Mouse (Mus musculus) MEL (cell line): ENCODE measurements around the gene Txnrd2. TPM values are rescaled to one million over a fixed set of nuclear protein-coding genes. Genes with fewer than 3 reads are reported as not detected.

Experiments
- DNase-seq: peaks from one replicate; pipeline ENCODE4 v3.0.0; 2011; ENCODE audit warnings: low read depth, low spot score
- H3K27ac ChIP-seq: 2 replicates; pipeline ENCODE4 v1.5.1; 2012; ENCODE audit warnings: low read depth, mild to moderate bottlenecking, control low read depth, low read length, moderate library complexity; ENCODE audit not compliant: control insufficient read depth
- H3K27me3 ChIP-seq, 2 experiments: fragments of 150-350 bp in 1 of 2; sonication (generic) in 1 of 2; 2 replicates each; pipeline ENCODE4 v1.6.1; 2012; ENCODE audit warnings: low read length in 2 of 2, mild to moderate bottlenecking in 2 of 2, improper control_type of control experiment in 1 of 2, moderate library complexity in 1 of 2; ENCODE audit not compliant: insufficient read depth in 2 of 2, control insufficient read depth in 1 of 2
- H3K36me3 ChIP-seq, 2 experiments: 2 replicates each; pipeline ENCODE4 v1.6.1; 2012 to 2014; ENCODE audit warnings: low read length in 2 of 2, improper control_type of control experiment in 1 of 2, inconsistent platforms in 1 of 2, mild to moderate bottlenecking in 1 of 2; ENCODE audit not compliant: insufficient read depth in 2 of 2, control insufficient read depth in 1 of 2
- H3K4me1 ChIP-seq, 2 experiments: fragments of 150-350 bp in 1 of 2; sonication (generic) in 1 of 2; 2 replicates each; pipeline ENCODE4 v1.6.1; 2012; ENCODE audit warnings: low read length in 2 of 2, improper control_type of control experiment in 1 of 2, mild to moderate bottlenecking in 1 of 2; ENCODE audit not compliant: insufficient read depth in 2 of 2, control insufficient read depth in 1 of 2
- H3K4me3 ChIP-seq, 2 experiments: fragments of 150-350 bp in 1 of 2; sonication (generic) in 1 of 2; 2 replicates each; pipeline ENCODE4 v1.5.1; 2012; ENCODE audit warnings: low read depth in 2 of 2, low read length in 2 of 2, mild to moderate bottlenecking in 2 of 2, moderate library complexity in 2 of 2, control low read depth in 1 of 2, improper control_type of control experiment in 1 of 2; ENCODE audit not compliant: control insufficient read depth in 1 of 2, insufficient read depth in 1 of 2
- H3K79me2 ChIP-seq: 2 replicates; pipeline ENCODE4 v1.6.1; 2012; ENCODE audit warnings: mild to moderate bottlenecking, low read length, moderate library complexity; ENCODE audit not compliant: control insufficient read depth, poor library complexity, insufficient read depth
- H3K9ac ChIP-seq: 2 replicates; pipeline ENCODE4 v1.6.1; 2012; ENCODE audit warnings: low read depth, mild to moderate bottlenecking, control low read depth, low read length, moderate library complexity; ENCODE audit not compliant: control insufficient read depth, poor library complexity, severe bottlenecking
- H3K9me3 ChIP-seq: fragments of 150-350 bp; sonication (generic); replicated peaks from 2 replicates; pipeline ENCODE4 v1.6.1; 2012; ENCODE audit warnings: mild to moderate bottlenecking, low read length, improper control_type of control experiment, moderate library complexity; ENCODE audit not compliant: insufficient read depth
- BHLHE40 ChIP-seq: IDR thresholded peaks from 2 replicates; pipeline ENCODE4 v1.6.1; 2012; ENCODE audit warnings: low read depth, mild to moderate bottlenecking, inconsistent platforms, low read length, improper control_type of control experiment, borderline replicate concordance
- CHD1 ChIP-seq: IDR thresholded peaks from 2 replicates; pipeline ENCODE4 v1.6.1; 2012; ENCODE audit warnings: low read depth, mild to moderate bottlenecking, inconsistent platforms, low read length, improper control_type of control experiment
- ELF1 ChIP-seq: IDR thresholded peaks from 2 replicates; pipeline ENCODE4 v1.6.1; 2014; ENCODE audit warnings: low read depth, mild to moderate bottlenecking, inconsistent platforms, low read length, improper control_type of control experiment, moderate library complexity
- EP300 ChIP-seq, 2 experiments: IDR thresholded peaks; 2 replicates each; pipeline ENCODE4 v1.6.1; 2011; ENCODE audit warnings: improper control_type of control experiment in 2 of 2, low read length in 2 of 2, low read depth in 1 of 2, mild to moderate bottlenecking in 1 of 2
- GABPA ChIP-seq: IDR thresholded peaks from 2 replicates; pipeline ENCODE4 v1.6.1; 2012; ENCODE audit warnings: low read depth, mild to moderate bottlenecking, inconsistent platforms, low read length, improper control_type of control experiment, moderate library complexity
- HCFC1 ChIP-seq: IDR thresholded peaks from 2 replicates; pipeline ENCODE4 v1.6.1; 2012; ENCODE audit warnings: low read depth, mild to moderate bottlenecking, inconsistent platforms, low read length, improper control_type of control experiment, moderate library complexity
- MAFK ChIP-seq: IDR thresholded peaks from 2 replicates; pipeline ENCODE4 v1.6.1; 2011; ENCODE audit warnings: low read depth, mild to moderate bottlenecking, low read length, improper control_type of control experiment, borderline replicate concordance
- MEF2A ChIP-seq: IDR thresholded peaks from 2 replicates; pipeline ENCODE4 v1.6.1; 2014; ENCODE audit warnings: low read depth, mild to moderate bottlenecking, inconsistent platforms, low read length, improper control_type of control experiment; ENCODE audit not compliant: poor library complexity, insufficient replicate concordance, severe bottlenecking; ENCODE audit errors: extremely low read depth
- NELFE ChIP-seq: IDR thresholded peaks from 2 replicates; pipeline ENCODE4 v1.6.1; 2011; ENCODE audit warnings: low read depth, low read length, improper control_type of control experiment
- NRF1 ChIP-seq: IDR thresholded peaks from 2 replicates; pipeline ENCODE4 v1.6.1; 2014; ENCODE audit warnings: low read depth, mild to moderate bottlenecking, inconsistent platforms, low read length, improper control_type of control experiment, moderate library complexity; ENCODE audit not compliant: poor library complexity, insufficient read depth, severe bottlenecking
- POLR2AphosphoS2 ChIP-seq: IDR thresholded peaks from 2 replicates; pipeline ENCODE4 v1.6.1; 2011; ENCODE audit warnings: low read length, improper control_type of control experiment
- POLR2AphosphoS5 ChIP-seq: IDR thresholded peaks from 2 replicates; pipeline ENCODE4 v1.6.1; 2012; ENCODE audit warnings: low read depth, borderline replicate concordance, mild to moderate bottlenecking, inconsistent platforms, low read length, moderate library complexity, mixed read lengths
- RCOR1 ChIP-seq: IDR thresholded peaks from 2 replicates; pipeline ENCODE4 v1.6.1; 2012; ENCODE audit warnings: low read depth, mild to moderate bottlenecking, inconsistent platforms, low read length, improper control_type of control experiment
- SIN3A ChIP-seq: IDR thresholded peaks from 2 replicates; pipeline ENCODE4 v1.6.1; 2012; ENCODE audit warnings: low read length, improper control_type of control experiment, inconsistent platforms
- TAL1 ChIP-seq: IDR thresholded peaks from 2 replicates; pipeline ENCODE4 v1.6.1; 2012; ENCODE audit warnings: mild to moderate bottlenecking, inconsistent platforms, low read length, moderate library complexity, mixed read lengths
- TBP ChIP-seq: IDR thresholded peaks from 2 replicates; pipeline ENCODE4 v1.8.0; 2011; ENCODE audit warnings: low read depth, low read length, improper control_type of control experiment
- TCF12 ChIP-seq: IDR thresholded peaks from 2 replicates; pipeline ENCODE4 v1.6.1; 2014; ENCODE audit warnings: low read depth, mild to moderate bottlenecking, inconsistent platforms, low read length, improper control_type of control experiment, moderate library complexity
- polyA plus RNA-seq, 2 experiments: library from polyadenylated mRNA; stranded (reverse) in 1 of 2; unstranded in 1 of 2; fragments of >175 nt in 1 of 2; fragments of >200 nt in 1 of 2; gene quantifications; 2 replicates each; pipeline versions ENCODE4 v1.2.1 to v1.2.4; 2012; ENCODE audit warnings: low replicate concordance in 2 of 2, low read depth in 1 of 2; ENCODE audit not compliant: insufficient read length in 2 of 2, insufficient read depth in 1 of 2, missing spikeins in 1 of 2
- total RNA-seq: library from RNA; depleted of rRNA; stranded (reverse); fragments of 300-350 nt; gene quantifications from 2 replicates; pipeline ENCODE4 v1.2.3, GENCODE M21; 2012

Gene Txnrd2
- total and polyA plus RNA-seq, 3 experiments, result 31.2 to 46.8 TPM; not detected in 1

DNA sequence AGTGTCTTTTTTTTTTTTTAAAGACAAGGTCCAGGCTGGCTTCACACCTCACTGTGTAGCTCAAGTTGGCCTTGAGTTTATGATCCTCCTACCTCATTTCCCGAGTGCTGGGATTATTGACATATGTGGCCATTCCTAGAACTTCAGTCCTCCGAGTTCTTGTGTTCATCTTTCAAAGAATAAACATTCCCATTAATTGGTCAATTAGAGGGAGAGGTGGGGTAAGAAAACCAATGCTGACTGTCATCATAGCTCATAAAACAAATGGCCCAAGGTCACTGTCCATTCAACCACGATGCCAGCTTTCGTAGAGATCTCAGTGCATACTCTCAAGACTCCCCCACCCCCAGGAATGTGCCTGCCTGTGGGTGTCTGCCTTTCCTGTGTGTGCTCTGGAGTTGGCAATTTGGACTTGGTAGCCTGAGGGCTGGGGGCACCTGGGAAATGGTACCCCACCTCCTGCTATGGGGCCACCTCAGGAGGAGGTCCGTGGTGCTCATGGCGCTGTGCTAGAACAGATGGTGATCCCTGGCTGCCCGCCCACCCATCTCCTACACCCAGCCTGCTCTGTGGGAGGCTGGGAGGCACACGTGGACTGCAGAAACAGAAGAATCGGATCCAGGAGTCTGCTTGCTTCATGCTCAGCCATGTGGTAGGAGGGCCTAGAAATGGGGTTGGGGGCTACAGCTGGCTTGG is 25.4 kb downstream of the Txnrd2 start:
- no peak overlapping the region for H3K4me3 ChIP-seq
- H3K27ac ChIP-seq, result no peak overlapping the region
- DNase-seq, result no peak
- no peaks in the 10 kb centered on the region for H3K9me3 ChIP-seq
- no peaks in the 10 kb centered on the region for H3K79me2 ChIP-seq
- no peak for TF ChIP-seq POLR2AphosphoS2
- no peak for TF ChIP-seq TBP
- no peak for TF ChIP-seq SIN3A
- TF ChIP-seq HCFC1, result no peak
- no peak for TF ChIP-seq NELFE
- TF ChIP-seq GABPA, result no peak
- no peak for TF ChIP-seq TAL1
- no peak overlapping the region for H3K9ac ChIP-seq
- H3K36me3 ChIP-seq, result no peaks in the 10 kb centered on the region; a peak in 1 of 4 replicates
- no peaks in the 10 kb centered on the region for H3K27me3 ChIP-seq
- no peaks in the 10 kb centered on the region for H3K4me1 ChIP-seq

DNA sequence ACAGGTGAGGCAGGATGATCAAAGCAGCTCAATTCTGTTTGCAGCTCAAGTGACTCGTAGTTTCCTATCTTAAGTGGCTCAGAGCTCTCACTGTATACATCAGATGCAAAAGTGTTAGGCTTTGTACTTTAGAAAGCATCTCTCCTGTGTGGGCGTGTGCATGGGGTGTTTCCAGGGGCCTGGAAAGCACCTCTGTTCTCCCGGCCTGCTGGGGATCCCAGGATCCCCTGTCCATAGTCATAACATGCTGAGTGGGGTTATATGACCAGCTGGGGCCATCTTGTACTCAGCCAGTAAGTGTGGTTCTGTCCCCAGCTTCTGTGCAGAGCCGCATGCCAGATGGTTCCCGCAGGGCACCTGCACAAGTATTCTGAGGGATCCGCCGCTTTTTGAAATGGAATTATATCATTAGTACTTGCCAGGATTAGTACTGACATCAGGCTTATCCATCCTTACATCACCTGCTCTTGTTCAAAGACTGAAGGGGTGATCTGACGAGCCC is 26.2 kb downstream of the Txnrd2 start:
- H3K27ac ChIP-seq, result no peak overlapping the region
- H3K36me3 ChIP-seq, result no peaks in the 10 kb centered on the region; a peak in 1 of 4 replicates
- no peaks in the 10 kb centered on the region for H3K9me3 ChIP-seq
- no peaks in the 10 kb centered on the region for H3K79me2 ChIP-seq
- H3K27me3 ChIP-seq, result no peaks in the 10 kb centered on the region
- H3K9ac ChIP-seq, result no peak overlapping the region
- TF ChIP-seq BHLHE40 (no peak), MAFK (no peak), ELF1 (no peak), CHD1 (no peak), NRF1 (no peak), EP300 (IDR thresholded peaks at IDR 0.05; ENCODE audit: low read depth in 1 of 2, low read length in 2 of 2) (no peak), POLR2AphosphoS5 (no peak), MEF2A (no peak), RCOR1 (no peak), TCF12 (no peak), TBP (no peak)
- no peak overlapping the region for H3K4me3 ChIP-seq
- H3K4me1 ChIP-seq, result no peaks in the 10 kb centered on the region
- DNase-seq, result no peak
